Mouse (Mus musculus) adrenal gland, adult 18-20 months (tissue): ENCODE results near the gene Nr2e3. TPM values are rescaled to one million over a fixed set of nuclear protein-coding genes. Genes with fewer than 3 reads are reported as not detected.

Experiments
- total RNA-seq, 2 experiments: library from RNA; stranded (reverse); gene quantifications; 1 replicate in 1 of 2; 2 replicates in 1 of 2; pipeline ENCODE4 v1.2.3; 2021

Nr2e3 gene
- total RNA-seq, 2 experiments from 2014 or later: not detected

Other genes with a start within 250 kb of the Nr2e3 start
- 10 to 100 TPM in 1 of 2 experiments, 1 to 10 TPM in 1; 9.2 to 11.7 TPM for gene Senp8, start 209.9 kb downstream of the Nr2e3 start, total RNA-seq
- 10 to 100 TPM; 10.2 to 12.1 TPM for gene Myo9a, start 209.8 kb downstream of the Nr2e3 start, total RNA-seq